Mouse (Mus musculus) brain, embryonic 14.5 days (tissue): ENCODE measurements around the gene Tmub1.

ENCODE experiments used
- CTCF ChIP-seq: fragments of 200-500 bp; IDR thresholded peaks from 2 replicates; pipeline ENCODE4 v1.5.1; 2012; ENCODE audit warnings: inconsistent platforms, mild to moderate bottlenecking, moderate library complexity, borderline replicate concordance; ENCODE audit not compliant: insufficient read depth, insufficient read length; ENCODE audit errors: extremely low read depth
- POLR2A ChIP-seq: fragments of 200-500 bp; IDR thresholded peaks from 2 replicates; pipeline ENCODE4 v1.6.1; 2012; ENCODE audit warnings: mild to moderate bottlenecking, inconsistent platforms, borderline replicate concordance; ENCODE audit not compliant: poor library complexity, insufficient read depth, insufficient read length, severe bottlenecking; ENCODE audit errors: extremely low read depth

DNA sequence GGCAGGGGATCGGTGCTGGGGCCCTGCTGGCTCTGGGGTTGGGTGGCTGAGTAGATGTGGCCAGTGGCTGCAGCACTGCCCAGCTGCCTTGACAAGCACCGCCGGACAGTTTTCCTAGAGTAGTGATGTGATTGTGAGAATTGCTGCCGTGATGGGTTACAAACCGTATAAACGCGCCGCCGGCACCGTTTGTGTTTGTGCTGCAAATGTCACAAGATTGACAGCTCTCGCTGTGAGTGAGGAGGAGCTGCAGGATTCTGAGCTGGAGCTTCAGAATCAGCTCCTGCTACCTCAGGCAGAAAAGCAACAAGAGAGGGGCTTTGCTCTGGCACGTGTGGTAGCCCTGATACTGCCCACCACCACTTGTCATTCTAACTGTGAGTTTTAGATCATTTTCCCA, 19.1 kb upstream of the Tmub1 start:
- TF ChIP-seq CTCF (no peak), POLR2A (no peak)
